Mouse (Mus musculus): Measurements from ENCODE around the gene 1810055G02Rik.

Gene 1810055G02Rik

DNA sequence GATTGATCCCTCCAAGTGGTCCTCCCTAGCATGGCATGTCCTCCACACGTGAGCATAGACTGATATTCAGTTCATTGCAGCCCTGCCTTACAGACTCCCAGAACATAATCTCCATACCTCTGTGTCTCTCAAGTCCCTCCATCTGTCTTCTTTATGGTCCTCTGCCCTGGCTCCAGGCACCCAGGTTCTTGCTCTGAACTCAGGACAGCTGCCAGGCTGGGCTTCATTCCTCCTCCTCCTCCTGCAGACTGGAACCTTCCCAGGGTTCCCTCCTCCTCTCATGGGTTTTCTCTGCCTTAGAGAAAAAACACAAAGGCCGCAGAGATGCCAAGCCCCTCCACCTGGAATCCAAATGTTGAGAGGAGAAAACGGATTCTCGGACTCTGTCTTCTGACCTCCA is 34.6 kb downstream of the 1810055G02Rik start:
- DNase-seq (ENCODE audit: low read depth, low spot score): no peak

DNA sequence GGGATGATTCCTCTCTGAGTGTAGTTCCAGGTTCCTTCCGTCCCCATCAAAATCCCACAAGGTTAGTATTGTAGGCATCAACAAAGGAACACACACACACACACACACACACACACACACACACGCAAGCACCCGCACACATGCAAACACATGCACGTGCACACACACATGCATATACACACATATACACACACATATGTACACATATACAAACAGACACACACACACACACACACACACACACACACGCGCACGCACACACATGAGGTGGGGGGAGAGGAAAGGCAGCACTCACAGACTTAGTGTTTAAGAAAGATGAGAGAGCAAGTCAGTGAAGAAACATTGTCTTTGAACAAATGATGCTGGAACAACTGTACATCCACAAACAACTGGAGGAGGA is 35.3 kb downstream of the 1810055G02Rik start:
- DNase-seq (ENCODE audit: low read depth, low spot score): no peak

DNA sequence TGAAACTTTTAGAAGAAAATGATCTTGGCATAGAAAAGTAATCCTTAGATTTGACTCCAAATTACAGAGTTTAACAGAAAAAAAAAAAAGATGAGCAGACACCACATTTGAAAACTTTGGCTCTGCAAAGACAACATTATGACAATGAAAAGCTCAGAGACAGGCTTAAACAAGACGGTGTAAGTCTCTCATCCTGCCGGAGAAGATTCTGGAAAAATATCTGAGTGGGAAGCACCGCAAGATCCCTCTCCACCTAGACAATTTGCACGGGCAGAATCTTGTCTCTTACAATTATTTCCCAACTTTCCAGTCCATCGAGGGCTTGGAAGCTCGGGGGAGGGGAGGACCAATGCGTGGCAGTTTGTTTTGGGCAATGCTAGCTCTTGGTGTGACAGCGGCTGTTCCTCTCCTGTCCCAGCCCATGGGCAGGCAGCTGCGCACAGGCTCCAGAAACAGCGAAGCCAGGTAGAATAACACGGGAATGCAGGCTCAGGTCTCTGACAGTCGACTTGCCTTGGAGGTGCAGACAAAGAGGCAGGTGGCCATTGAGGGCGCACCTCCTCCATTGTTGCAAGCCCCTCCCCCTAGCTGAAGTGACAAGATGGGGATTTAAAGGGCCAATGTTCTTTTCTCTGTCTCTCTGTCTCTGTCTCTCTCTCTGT is 35.9 kb downstream of the 1810055G02Rik start:
- no peak for DNase-seq (ENCODE audit: low read depth, low spot score)

DNA sequence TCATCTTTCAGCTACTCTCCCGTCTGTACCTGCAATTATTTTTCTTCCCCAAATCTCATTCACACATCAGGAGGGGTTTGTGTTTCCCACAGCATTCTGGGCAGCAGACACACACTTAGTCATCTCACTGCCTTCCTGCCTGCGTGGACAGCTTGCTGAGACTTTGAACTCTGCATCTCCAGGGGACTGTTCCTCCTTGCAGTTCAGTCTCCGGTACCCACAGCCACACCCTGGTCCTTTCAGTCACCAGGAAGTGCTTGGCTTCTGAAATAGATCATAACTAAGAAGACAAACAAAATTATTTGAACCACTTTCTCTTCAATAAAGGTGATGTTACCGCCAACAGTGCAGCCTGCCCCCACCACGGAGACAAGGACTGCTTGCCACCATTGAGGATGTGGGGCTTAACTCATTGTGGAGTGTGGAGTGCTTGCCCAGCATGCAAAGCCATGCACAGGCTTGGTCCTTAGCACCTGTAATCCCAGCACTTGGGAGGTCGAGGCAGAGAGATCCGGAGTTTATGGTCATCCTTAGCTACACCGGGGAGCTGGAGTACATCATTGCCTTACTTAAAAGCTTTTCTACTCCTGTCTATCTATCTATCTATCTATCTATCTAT is 44.6 kb downstream of the 1810055G02Rik start:
- DNase-seq (ENCODE audit: low read depth, low spot score): no peak

DNA sequence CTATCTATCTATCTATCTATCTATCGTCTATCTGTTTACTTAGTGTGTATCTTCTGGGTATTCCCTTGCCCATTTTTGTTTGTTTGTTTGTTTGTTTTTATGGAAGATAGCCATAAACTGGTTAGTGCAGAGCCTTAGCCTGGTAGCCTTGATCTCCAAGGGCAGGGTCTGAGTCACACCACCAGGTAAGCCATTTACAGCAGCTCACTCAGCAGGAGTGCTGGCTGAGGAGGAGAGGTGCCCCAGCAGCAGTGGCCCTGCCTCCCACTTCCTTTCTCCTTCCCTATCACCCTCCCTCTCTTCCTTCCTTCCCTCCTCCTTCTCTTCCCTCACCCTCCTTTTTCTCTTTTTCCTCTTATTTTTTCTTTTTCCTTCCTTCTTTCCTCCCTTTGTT is 45.1 kb downstream of the 1810055G02Rik start:
- no peak for DNase-seq (ENCODE audit: low read depth, low spot score)

DNA sequence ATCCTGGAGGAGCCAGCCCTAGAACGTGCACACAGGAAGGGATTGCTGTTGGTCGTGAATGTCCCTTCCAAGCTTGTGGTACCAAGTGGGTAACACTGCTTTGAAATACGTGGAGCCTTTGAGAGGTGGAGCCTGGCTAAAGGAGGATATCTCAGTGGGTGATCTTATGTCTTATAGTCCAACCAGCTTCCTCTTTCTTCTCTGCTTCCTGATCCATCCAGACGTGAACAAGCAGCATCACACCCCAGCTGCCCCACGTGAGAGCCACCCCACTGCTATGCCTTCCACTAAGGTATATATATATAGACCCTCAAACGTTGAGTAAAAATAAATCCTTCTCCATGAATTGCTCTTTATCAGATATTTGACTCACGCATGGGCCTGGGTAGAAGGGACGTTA is 45.6 kb downstream of the 1810055G02Rik start:
- DNase-seq (ENCODE audit: low read depth, low spot score): no peak

DNA sequence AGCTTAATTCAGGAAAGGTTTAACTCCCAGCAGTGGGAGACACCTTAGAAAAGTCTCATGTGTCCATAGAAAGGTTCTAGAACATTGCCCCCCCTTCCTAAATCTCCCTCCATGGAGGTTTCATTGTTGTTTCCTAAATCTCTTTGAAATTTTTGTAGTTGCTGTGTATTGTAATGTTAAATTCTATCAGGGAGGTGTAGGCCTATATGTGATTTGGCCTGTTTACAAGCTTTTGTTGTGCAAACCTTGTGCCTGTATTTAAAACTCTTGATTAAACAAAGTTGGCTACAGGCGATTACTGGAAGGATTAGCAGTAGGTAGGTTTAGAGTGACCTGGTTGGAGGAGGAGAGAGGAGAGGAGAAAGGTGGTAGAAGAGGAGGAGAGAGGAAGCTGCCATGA is 49.8 kb downstream of the 1810055G02Rik start:
- no peak for DNase-seq (ENCODE audit: low read depth, low spot score)

DNA sequence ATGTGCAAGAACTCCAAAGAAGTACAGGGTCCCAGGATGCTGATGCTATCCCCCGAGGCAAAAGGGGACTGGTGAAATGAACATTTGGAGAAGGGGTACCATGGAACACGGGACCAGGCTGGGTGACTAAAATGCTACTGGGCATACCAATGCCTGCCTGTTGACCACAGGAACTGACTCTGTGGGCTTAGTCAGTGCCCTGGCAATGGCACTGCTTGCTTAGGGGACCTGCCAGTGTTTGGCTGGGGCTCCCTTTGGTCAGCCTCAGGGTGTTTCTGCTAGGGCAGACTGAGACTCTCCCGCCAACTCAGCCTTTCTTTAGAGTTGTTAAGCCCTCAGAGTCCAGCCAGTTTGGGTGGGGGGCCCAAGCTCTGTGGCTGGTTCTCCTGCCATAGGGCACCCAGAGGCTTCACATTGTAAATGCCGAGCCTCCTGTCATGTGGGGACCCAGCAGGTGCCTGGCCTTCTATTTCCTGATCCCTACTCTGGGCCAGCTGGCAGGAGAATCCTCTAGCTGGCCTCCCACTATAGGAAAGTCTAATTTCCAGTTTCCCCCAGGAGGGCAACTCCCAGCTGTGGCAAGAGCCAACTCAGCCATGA is 57.2 kb downstream of the 1810055G02Rik start:
- no peak for DNase-seq (ENCODE audit: low read depth, low spot score)

DNA sequence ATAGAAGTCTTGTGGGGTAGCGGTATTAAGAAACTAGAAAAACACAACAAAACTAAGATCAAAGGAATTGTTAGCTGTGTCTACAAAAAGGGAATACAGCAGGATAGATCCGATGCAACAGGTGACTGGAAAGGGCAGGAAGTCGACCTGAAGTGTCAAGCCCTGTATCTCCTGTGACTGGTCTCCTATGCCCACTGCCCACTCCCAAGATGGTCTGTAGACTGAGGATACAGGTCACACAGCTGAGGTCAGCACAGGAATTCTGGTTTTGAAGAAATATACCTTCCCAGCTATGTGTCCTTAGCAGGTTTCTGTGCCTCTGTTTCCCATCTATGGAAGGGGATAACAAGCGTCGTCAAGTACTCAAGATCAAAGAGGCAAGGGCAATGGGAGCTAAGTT is 58.3 kb downstream of the 1810055G02Rik start:
- no peak for DNase-seq (ENCODE audit: low read depth, low spot score)

DNA sequence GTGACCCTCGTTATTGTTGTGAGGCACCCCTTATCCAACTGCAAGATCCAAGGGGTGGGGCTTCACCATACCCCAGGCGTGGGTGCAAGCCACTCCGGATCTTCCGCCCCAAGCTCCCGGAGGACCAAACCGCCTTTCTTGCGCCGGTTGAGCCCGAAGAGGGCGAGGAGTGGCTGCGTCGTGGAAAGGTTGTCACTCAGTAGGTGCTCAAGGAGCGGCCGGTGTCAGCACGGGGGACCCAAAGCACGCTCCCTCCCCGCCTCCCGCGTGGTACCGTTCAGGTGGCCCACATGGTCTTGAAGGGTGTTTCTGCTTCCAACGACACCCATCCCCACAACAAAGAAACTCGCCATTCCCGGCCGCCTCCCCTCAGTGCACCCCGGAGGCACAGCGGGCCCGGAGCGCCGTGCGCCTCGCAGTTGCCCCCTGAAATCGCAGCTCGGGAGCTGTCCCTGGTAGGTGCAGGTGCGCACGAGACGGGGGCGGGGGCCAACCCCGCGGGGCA is 59.2 kb downstream of the 1810055G02Rik start, which contains the start of gene Kmt5b:
TSS of gene Kmt5b (plus strand) at position 146 of the 505 bp plus-strand sequence.
- DNase-seq (ENCODE audit: low read depth, low spot score): no peak

Data from WW6 (cell line).